ENCODE assay signal across 21 mouse cellular contexts in genomic region chr5:35505016-35505415, GRCm38 (mm10). TPM values are rescaled to one million over a fixed set of nuclear protein-coding genes. Genes with fewer than 3 reads are reported as not detected.
"Had no signal": no experiment of that assay in that cellular context is flagged by ENCODE, and none has a peak within 500 bp of the region (broad histone marks: within the 10 kb centered on the region; RNA-seq: fewer than 3 reads in every experiment).

No protein-coding gene starts in this region.

- H3K9me3 ChIP-seq: kidney, embryonic 15.5 days; limb, embryonic 10.5 days; limb, embryonic 13.5 days; liver, embryonic 13.5 days had no signal

- H3K4me2 ChIP-seq: kidney, embryonic 15.5 days; limb, embryonic 13.5 days; liver, embryonic 13.5 days; midbrain, embryonic 11.5 days had no signal

- H3K9ac ChIP-seq: kidney, embryonic 15.5 days; limb, embryonic 13.5 days; liver, embryonic 13.5 days had no signal

- H3K36me3 ChIP-seq: kidney, embryonic 15.5 days; limb, embryonic 10.5 days; limb, embryonic 13.5 days; liver, embryonic 13.5 days had no signal

- DNase-seq: kidney, postnatal 14 days; kidney, postnatal 4 days; liver, embryonic 13.5 days; lung, adult 2 months; lung, postnatal 14 days; lung, postnatal 4 days; midbrain, embryonic 14.5 days; right cerebral cortex, adult 18-20 months; right cerebral cortex, postnatal 14 days; right cerebral cortex, postnatal 4 days; thymus, adult 2 months; thymus, postnatal 14 days; thymus, postnatal 4 days had no signal

- H3K4me1 ChIP-seq: kidney, embryonic 15.5 days; limb, embryonic 13.5 days; liver, embryonic 13.5 days had no signal

- H3K27me3 ChIP-seq: liver, embryonic 13.5 days had no signal

- H3K4me3 ChIP-seq: kidney, embryonic 15.5 days; limb, embryonic 10.5 days; limb, embryonic 13.5 days; liver, embryonic 13.5 days had no signal

- H3K27ac ChIP-seq: kidney, embryonic 15.5 days; limb, embryonic 10.5 days; limb, embryonic 13.5 days; liver, embryonic 13.5 days; stomach, postnatal 0 days had no signal

RNA-seq across cellular contexts. Expression of gene Cpz, which starts 20.5 kb away (rescaled TPM):
- total RNA-seq: megakaryocyte progenitor cell, adult 5-6 weeks; megakaryocyte-erythroid progenitor cell, adult 5-6 weeks had no signal
- polyA plus RNA-seq: neural tube, embryonic 14.5 days had no signal
